Mouse (Mus musculus) stomach, postnatal 0 days (tissue): ENCODE results near the gene Xrra1. TPM values are rescaled to one million over a fixed set of nuclear protein-coding genes. Genes with fewer than 3 reads are reported as not detected.

Experiments
- ATAC-seq: fragments of 200-750 bp; cut with Nextera tagmentation; 2 replicates; pipeline ENCODE4 v1.8.0; 2017; ENCODE audit not compliant: low FRiP score, low TSS enrichment
- DNase-seq: peaks from one replicate; pipeline ENCODE4 v3.0.0-alpha.2; 2016; ENCODE audit warnings: low spot score
- H3K27ac ChIP-seq: fragments of 300-500 bp; sonication (generic); replicated peaks from 2 replicates; pipeline ENCODE4 v1.5.1; 2014; ENCODE audit warnings: mild to moderate bottlenecking, control low read depth
- H3K27me3 ChIP-seq: fragments of 300-500 bp; sonication (generic); 2 replicates; pipeline ENCODE4 v1.6.1; 2014; ENCODE audit warnings: low read length; ENCODE audit not compliant: control insufficient read depth, insufficient read depth
- H3K36me3 ChIP-seq: fragments of 300-500 bp; sonication (generic); 2 replicates; pipeline ENCODE4 v1.6.1; 2014; ENCODE audit warnings: low read length, mixed read lengths; ENCODE audit not compliant: control insufficient read depth, insufficient read depth
- H3K4me1 ChIP-seq: fragments of 300-500 bp; sonication (generic); replicated peaks from 2 replicates; pipeline ENCODE4 v1.6.1; 2014; ENCODE audit warnings: antibody characterized with exemption; ENCODE audit not compliant: control insufficient read depth, insufficient read depth
- H3K4me2 ChIP-seq: fragments of 300-500 bp; sonication (generic); replicated peaks from 2 replicates; pipeline ENCODE4 v1.6.1; 2014; ENCODE audit warnings: low read depth, mild to moderate bottlenecking, control low read depth, moderate library complexity
- H3K4me3 ChIP-seq: fragments of 300-500 bp; sonication (generic); 2 replicates; pipeline ENCODE4 v1.5.1; 2014; ENCODE audit warnings: low read depth, low read length, control low read depth
- H3K9ac ChIP-seq: fragments of 300-500 bp; sonication (generic); 2 replicates; pipeline ENCODE4 v1.6.1; 2014; ENCODE audit warnings: mild to moderate bottlenecking, low read length, control low read depth, mixed read lengths
- H3K9me3 ChIP-seq: fragments of 300-500 bp; sonication (generic); 2 replicates; pipeline ENCODE4 v1.6.1; 2016; ENCODE audit warnings: low read length; ENCODE audit not compliant: control insufficient read depth
- CTCF ChIP-seq: IDR thresholded peaks from 2 replicates; pipeline ENCODE4 v1.5.1; 2016; ENCODE audit warnings: antibody characterized with exemption, low read depth, mild to moderate bottlenecking, moderate library complexity
- EP300 ChIP-seq: optimal IDR thresholded peaks from 2 replicates; pipeline ENCODE3; 2016; ENCODE audit warnings: antibody characterized with exemption
- WGBS: fragments of 180-500 bp; shearing (Covaris S2); extraction: QIAGEN DNeasy Blood & Tissue Kit; methylation state at CpG from one replicate; pipeline ENCODE4 v1.1.7; 2014; 5-methylcytosine and 5-hydroxymethylcytosine counted together
- polyA plus RNA-seq: library from polyadenylated mRNA; unstranded; fragments of >200 nt; fragmentation: Nextera tagmentation; extraction: Ambion mirVana; gene quantifications from 2 replicates; pipeline ENCODE4 v1.2.1, GENCODE M21; 2015

The Xrra1 gene
- polyA plus RNA-seq, 1 experiment from 2014 or later, result 0.08 TPM

DNA sequence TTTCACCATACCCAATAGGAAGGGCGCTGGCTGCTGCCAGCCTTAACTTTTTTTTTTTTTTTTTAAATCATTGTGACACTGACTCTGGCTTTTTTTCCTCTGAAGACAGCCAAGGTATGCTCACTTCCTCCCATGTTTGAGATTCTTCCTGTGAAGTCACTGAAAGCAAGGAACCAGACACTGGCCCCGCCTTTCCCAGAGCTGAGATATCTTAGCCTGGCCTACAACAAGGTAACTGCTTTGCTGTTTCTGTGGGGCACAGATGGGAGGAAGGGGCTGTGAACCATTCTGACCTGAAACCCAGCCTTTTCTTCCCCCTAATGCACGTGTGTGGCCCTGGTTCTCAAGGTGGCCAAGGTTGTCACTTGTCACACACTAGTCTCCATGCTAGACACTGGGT, 47.4 kb downstream of the Xrra1 start:
- no peaks in the 10 kb centered on the region for H3K36me3 ChIP-seq
- H3K4me2 ChIP-seq, result no peak overlapping the region
- 90% methylated on average over 3 of the region's 3 CpGs for WGBS
- H3K4me1 ChIP-seq, result no peaks in the 10 kb centered on the region
- H3K27me3 ChIP-seq, result no peaks in the 10 kb centered on the region
- H3K27ac ChIP-seq, result no peak overlapping the region
- DNase-seq (no peak), ATAC-seq (no peak)
- no peaks in the 10 kb centered on the region for H3K9me3 ChIP-seq
- TF ChIP-seq CTCF (no peak), EP300 (no peak)
- H3K4me3 ChIP-seq, result no peak overlapping the region
- no peak overlapping the region for H3K9ac ChIP-seq

DNA sequence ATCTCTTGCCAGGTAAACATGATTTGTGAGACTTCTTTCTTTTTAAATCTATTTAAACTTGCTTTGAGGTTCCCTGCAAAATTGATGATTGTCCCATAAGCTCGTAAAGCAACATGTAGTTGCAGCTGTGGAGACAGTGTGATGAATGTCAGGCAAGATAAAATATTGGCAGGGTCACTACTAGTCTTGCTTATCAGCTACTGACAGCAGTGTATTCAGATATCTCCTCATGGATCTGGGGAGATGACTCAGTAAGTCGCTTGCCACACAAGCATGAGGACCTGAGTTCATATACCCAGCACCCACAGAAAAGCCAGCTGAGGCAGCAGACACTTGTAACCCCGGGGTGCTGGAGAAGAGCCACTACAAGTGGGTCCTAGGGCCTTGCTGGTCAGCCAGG, 48.5 kb downstream of the Xrra1 start:
- Histone ChIP-seq H3K27ac (no peak overlapping the region), H3K4me2 (no peak overlapping the region), H3K36me3 (no peaks in the 10 kb centered on the region), H3K9me3 (no peaks in the 10 kb centered on the region), H3K4me3 (no peak overlapping the region), H3K9ac (no peak overlapping the region), H3K27me3 (no peaks in the 10 kb centered on the region), H3K4me1 (no peaks in the 10 kb centered on the region)
- WGBS, result 44% methylated on average over 3 of the region's 3 CpGs
- ATAC-seq (no peak), DNase-seq (no peak)
- TF ChIP-seq EP300 (no peak), CTCF (no peak)

DNA sequence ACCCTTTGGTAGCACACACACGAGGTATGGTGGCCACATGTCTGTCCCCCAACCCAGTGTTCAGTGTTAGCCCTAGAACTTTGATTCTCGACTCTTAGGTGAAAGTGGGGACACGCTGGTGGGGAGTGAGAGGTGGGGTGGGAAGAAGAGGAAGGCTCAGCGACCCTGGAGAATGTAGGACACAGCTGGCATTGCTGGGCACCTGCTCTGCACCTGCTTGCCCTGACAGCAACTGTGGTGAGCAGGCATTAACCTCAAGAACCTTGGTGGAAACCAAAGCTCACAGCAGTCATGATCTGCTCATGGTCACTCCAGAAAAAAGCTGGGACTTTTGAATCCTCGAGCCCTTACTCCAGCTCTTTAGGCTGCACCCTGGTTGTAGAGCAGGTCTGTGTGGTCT, 52.1 kb downstream of the Xrra1 start:
- no peak for TF ChIP-seq CTCF
- TF ChIP-seq EP300, result no peak
- WGBS, result 78% methylated on average over 5 of the region's 5 CpGs
- ATAC-seq, result no peak

DNA sequence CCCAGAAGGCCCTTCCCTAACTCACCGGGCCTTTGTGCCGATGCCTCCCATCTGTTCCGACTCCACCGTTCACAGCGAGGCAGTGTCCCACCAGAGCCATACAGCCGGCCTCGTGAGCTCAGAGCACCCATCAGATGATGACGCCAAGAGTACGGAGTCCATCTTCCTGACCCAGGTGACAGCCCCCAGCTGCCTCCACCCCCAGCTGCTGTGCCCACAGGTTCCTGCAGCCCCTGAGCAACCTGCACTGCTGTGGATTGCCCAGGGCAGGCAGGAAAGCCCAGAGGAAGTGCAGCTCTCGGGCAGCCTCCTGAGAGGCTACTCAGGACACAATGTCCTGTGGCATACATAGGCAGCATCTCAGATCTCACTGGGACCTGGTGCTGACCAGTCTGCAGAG, 55.4 kb downstream of the Xrra1 start:
- H3K9ac ChIP-seq, result no peak overlapping the region
- WGBS, result 89% methylated on average over 10 of the region's 10 CpGs
- ATAC-seq, result no peak

More for the DNA sequence above, 52.1 kb downstream of the Xrra1 start:
- no peak overlapping the region for H3K4me3 ChIP-seq
- no peaks in the 10 kb centered on the region for H3K27me3 ChIP-seq
- H3K36me3 ChIP-seq, result no peaks in the 10 kb centered on the region
- H3K9ac ChIP-seq, result no peak overlapping the region
- no peaks in the 10 kb centered on the region for H3K4me1 ChIP-seq
- no peak for DNase-seq
- no peak overlapping the region for H3K27ac ChIP-seq
- H3K9me3 ChIP-seq, result no peaks in the 10 kb centered on the region
- no peak overlapping the region for H3K4me2 ChIP-seq

DNA sequence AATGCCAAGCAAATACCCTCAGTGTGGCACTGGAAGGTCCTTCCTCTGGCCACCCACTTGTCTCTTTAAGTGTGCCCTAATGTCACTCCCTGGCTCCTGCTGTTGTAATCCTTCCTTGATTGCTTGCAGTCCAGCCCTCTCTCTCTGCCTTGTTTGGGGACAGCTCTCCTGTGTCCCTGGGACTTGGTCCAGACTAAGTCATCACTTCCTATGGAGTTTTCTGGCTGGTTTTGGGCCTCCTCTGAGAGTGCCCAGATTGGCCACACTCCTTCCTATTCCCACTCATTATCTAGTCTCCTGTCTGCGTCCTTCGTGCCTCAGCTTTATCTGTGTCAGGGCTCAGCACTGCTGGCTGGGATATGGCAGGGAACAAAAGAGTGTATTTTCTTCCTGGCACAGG, 56.6 kb downstream of the Xrra1 start:
- no peak overlapping the region for H3K4me2 ChIP-seq
- no peak for DNase-seq
- ATAC-seq, result no peak
- H3K27ac ChIP-seq, result no peak overlapping the region
- no peaks in the 10 kb centered on the region for H3K9me3 ChIP-seq
- TF ChIP-seq CTCF, result no peak
- no peak for TF ChIP-seq EP300
- H3K4me3 ChIP-seq, result no peak overlapping the region
- no peaks in the 10 kb centered on the region for H3K27me3 ChIP-seq
- no peaks in the 10 kb centered on the region for H3K36me3 ChIP-seq
- WGBS, result 75% methylated on average over 2 of the region's 2 CpGs
- H3K9ac ChIP-seq, result no peak overlapping the region
- H3K4me1 ChIP-seq, result peaks cover 8% of the 10 kb centered on the region

More for the DNA sequence above, 55.4 kb downstream of the Xrra1 start:
- no peaks in the 10 kb centered on the region for H3K9me3 ChIP-seq
- no peak overlapping the region for H3K4me2 ChIP-seq
- H3K4me1 ChIP-seq, result peaks cover 8% of the 10 kb centered on the region
- no peak overlapping the region for H3K4me3 ChIP-seq
- no peaks in the 10 kb centered on the region for H3K27me3 ChIP-seq
- no peak for DNase-seq
- H3K27ac ChIP-seq, result no peak overlapping the region
- no peak for TF ChIP-seq CTCF
- TF ChIP-seq EP300, result no peak
- H3K36me3 ChIP-seq, result no peaks in the 10 kb centered on the region

DNA sequence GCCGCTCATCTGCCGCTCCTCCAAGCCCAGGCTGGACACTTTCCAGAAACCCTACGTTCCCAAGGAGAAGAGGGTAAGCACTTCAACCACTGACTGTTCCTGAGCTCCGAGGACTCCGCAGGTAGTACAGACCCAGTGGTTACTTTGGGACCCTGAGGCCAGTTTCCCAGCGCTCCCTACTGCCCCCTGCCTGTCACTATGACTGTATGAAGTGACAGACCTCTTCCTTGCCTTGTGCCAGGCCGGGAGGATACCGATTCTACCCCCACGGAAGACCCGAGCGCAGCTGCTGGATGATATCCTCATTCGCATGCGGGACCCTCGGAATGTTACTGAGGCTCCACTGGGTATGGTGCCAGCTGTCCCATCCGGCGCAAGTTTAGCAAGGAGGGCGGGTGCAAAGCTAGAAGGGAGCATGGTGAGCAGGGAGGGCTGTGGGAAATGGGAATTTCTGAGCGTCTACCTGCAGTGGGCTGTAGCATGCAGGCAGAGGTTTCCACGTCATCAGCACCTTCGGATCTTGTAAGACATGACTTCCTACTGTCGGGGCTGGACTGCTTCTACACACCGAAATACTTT, 57.9 kb downstream of the Xrra1 start:
- DNase-seq, result peak; percentile 50
- ATAC-seq, result peak; percentile 15; the same call in 1 of the 2 replicates
- H3K4me1 ChIP-seq, result peaks cover 8% of the 10 kb centered on the region
- no peaks in the 10 kb centered on the region for H3K9me3 ChIP-seq
- no peaks in the 10 kb centered on the region for H3K27me3 ChIP-seq
- no peak overlapping the region for H3K27ac ChIP-seq
- no peak for TF ChIP-seq EP300
- peak; percentile 77 for TF ChIP-seq CTCF
- H3K9ac ChIP-seq, result peak overlapping the region; percentile 55
- 5% methylated on average over 22 of the region's 22 CpGs for WGBS
- no peaks in the 10 kb centered on the region for H3K36me3 ChIP-seq
- peak overlapping the region; percentile 38 for H3K4me3 ChIP-seq
- H3K4me2 ChIP-seq, result peak overlapping the region; percentile 80
